Mouse (Mus musculus) spleen, postnatal 4 days (tissue): ENCODE measurements at regions not wholly inside any gene's neighbourhood (a gene's known extent, or its start where the extent isn't known, plus 50 kb on each side); places are given as distances from the start of the nearest gene placed in this dataset.
"Not testable (repeated sequence)": the region's sequence is repeated elsewhere in the genome, so short reads cannot be mapped to it uniquely, and the experiment has no call there.

Experiments used
- DNase-seq, 2 experiments: peaks; one replicate each; pipeline ENCODE4 v3.0.0; 2022; ENCODE audit warnings: low spot score in 2 of 2

- DNase-seq, result no peak
These were observed 120.0 kb upstream of the Tet2 start for GRCm38 (mm10) chr3:133664914-133665313.

- DNase-seq, result no peak
These were observed 120.7 kb upstream of the Tet2 start for GRCm38 (mm10) chr3:133665425-133666317.

- no peak for DNase-seq
These were observed 128.0 kb upstream of the Tet2 start for GRCm38 (mm10) chr3:133672742-133673447.

- no peak for DNase-seq
These were observed 133.0 kb upstream of the Tet2 start for GRCm38 (mm10) chr3:133677892-133678291.

- no peak for DNase-seq
These were observed 135.0 kb upstream of the Tet2 start for GRCm38 (mm10) chr3:133679891-133680290.

- no peak for DNase-seq
These were observed 135.4 kb upstream of the Tet2 start for GRCm38 (mm10) chr3:133680343-133680742.

GRCm38 (mm10) chr3:133680805-133681204, 135.9 kb upstream of the Tet2 start:
- DNase-seq, result no peak

GRCm38 (mm10) chr3:133684196-133684743, 139.3 kb upstream of the Tet2 start:
- no peak for DNase-seq

GRCm38 (mm10) chr3:133684747-133685146, 139.8 kb upstream of the Tet2 start:
- no peak for DNase-seq

- no peak for DNase-seq
These were observed 140.5 kb upstream of the Tet2 start for GRCm38 (mm10) chr3:133685393-133685792.

GRCm38 (mm10) chr3:133694057-133694456, 149.1 kb upstream of the Tet2 start:
- peak in 1 of 2 experiments; percentile 40 for DNase-seq

- no peak for DNase-seq
These were observed 151.2 kb upstream of the Tet2 start for GRCm38 (mm10) chr3:133696122-133696521.

GRCm38 (mm10) chr3:133704849-133705248, 159.9 kb upstream of the Tet2 start:
- not testable (repeated sequence) for DNase-seq

- DNase-seq, result no peak
These were observed 166.6 kb upstream of the Tet2 start for GRCm38 (mm10) chr3:133711518-133711917.

GRCm38 (mm10) chr3:133722550-133723290, 177.8 kb upstream of the Tet2 start:
- DNase-seq, result no peak

- no peak for DNase-seq
These were observed 181.9 kb upstream of the Tet2 start for GRCm38 (mm10) chr3:133726831-133727230.

- DNase-seq, result no peak
These were observed 190.7 kb upstream of the Tet2 start for GRCm38 (mm10) chr3:133735603-133736002.

- no peak for DNase-seq
These were observed 194.0 kb upstream of the Tet2 start for GRCm38 (mm10) chr3:133738936-133739335.

GRCm38 (mm10) chr3:133744552-133745118, 199.7 kb upstream of the Tet2 start:
- DNase-seq, result no peak

GRCm38 (mm10) chr3:133748756-133749737, 204.1 kb upstream of the Tet2 start:
- no peak for DNase-seq
